Mouse (Mus musculus) CD4-positive naive resting alpha-beta T cell, adult 57 days (primary cell): ENCODE measurements around the gene Pla2g12a. TPM values are rescaled to one million over a fixed set of nuclear protein-coding genes. Genes with fewer than 3 reads are reported as not detected.

Experiments
- total RNA-seq: library from RNA; stranded (reverse); gene quantifications from one replicate; pipeline ENCODE4 v1.2.4, GENCODE M21; 2023

The Pla2g12a gene
- total RNA-seq = 8.5 TPM

DNA sequence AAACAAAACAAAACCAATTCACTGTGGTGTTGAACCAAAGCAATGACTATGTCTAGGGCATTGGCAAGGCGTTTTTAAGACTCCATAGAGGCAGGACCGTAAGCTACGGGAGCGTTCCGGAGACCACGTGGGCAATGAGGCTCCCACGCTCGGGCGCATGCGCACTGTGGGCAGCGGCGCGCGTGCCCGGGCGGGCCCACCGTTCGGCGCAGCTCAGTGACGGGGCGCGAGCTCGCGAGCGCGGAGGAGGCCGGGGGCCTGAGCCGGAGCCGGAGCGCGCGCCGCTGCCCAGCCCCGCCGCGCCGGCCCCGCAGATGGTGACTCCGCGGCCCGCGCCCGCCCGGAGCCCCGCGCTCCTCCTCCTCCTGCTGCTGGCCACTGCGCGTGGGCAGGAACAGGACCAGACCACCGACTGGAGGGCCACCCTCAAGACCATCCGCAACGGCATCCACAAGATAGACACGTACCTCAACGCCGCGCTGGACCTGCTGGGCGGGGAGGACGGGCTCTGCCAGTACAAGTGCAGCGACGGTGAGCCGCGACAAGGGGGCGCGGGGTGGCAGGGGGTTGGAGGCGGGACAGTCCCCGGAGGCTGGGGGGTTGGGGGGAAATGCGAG, at the start of gene Pla2g12a:
Gene Pla2g12a, plus strand, starts transcription at position 202 of the 617 bp plus-strand sequence.

DNA sequence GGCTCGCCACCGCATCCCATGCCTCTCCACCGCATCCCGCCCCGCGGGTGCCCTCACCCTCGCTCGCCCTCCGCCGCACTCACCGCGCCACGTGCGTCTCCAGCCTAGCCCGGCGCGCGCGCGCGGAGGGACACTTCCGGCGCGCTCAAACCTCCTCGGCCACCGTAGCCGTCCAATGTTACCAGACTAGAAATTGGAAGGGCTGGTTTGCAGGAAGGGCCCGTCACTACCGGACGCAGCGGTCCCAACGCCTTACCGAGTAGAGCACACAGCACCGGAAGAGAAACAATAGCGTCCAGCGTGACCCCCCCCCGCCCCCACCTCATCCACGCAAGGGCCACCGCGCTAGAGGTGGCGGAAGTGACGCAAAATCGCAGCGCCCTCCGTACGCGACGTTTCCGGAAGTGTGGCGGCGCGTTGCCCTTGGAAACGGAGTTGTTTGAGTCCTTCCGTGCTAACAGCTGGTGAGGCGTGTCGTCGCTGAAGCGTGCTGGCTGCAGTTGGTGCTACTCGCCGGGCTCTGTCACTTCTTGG, 47.3 kb upstream of the Pla2g12a start, which contains the start of gene Gar1:
Gene Gar1, minus strand, starts transcription at position 362 of the 534 bp plus-strand sequence.

DNA sequence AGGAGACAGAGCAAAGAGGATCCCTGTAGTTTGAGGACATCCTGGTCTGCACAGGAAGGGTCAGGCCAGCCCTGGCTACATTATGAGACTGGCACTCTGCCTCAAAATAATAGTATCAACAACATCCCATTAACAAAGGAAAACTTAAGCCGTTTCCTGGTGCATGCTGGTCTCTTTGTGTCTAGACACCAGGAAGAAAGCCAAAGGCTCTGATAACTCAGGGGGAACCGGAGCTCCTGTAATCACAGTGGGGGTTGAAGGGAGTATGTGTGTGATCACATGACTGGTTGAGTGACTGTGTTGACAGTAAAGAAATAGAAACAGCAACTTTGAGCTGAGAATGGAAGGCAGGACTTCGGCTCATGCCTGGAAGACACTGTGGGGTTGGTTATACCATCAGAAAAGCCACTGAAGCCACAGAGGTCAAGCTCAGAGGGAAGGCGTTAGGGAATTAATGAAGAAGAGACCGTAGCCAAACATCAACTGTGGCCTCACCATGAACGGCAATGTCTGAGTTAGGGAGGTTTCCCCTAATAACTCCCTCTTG, 42.9 kb upstream of the Pla2g12a start, which contains the start of gene Cfi:
Gene Cfi, plus strand, starts transcription at position 497 of the 547 bp plus-strand sequence.

DNA sequence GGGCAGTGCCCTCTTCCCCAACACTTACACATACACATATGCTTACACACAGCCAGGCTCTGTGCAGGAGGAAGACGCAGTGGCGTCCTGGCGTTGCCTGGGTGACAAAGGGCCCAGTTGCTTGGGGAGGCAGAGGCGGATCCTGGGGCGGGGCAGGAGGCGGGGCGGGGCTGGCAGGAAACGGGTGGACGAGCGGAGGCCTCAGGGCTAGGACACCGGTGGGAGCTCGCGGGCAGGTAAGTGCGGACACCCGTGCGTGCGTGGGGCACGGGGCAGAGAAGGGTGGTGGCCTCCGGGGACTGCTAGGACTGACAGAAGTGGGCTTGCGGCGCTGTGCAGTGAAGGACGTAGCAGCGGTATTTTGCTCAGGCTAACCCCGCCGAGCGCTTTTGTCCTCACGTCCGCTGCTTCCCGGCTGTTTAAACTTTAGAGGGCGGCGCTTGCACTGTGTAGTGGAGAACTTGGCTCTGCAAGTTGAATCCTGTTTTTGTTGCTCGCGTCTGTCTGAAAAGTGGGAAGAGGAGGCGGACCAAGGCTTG, 22.9 kb downstream of the Pla2g12a start, which contains the start of gene Casp6:
Gene Casp6, plus strand, starts transcription at position 155 of the 539 bp plus-strand sequence.

Other genes with a start within 250 kb of the Pla2g12a start
- 3.9 TPM for gene Egf, start 123.3 kb upstream of the Pla2g12a start, total RNA-seq
- gene Lrit3, start 74.6 kb upstream of the Pla2g12a start, total RNA-seq = not detected
- gene Rrh, start 56.0 kb upstream of the Pla2g12a start, total RNA-seq = 1.3 TPM
- gene Gar1, start 47.2 kb upstream of the Pla2g12a start, total RNA-seq = 79.3 TPM
- not detected for gene Cfi, start 42.7 kb upstream of the Pla2g12a start, total RNA-seq
- gene Casp6, start 22.8 kb downstream of the Pla2g12a start, total RNA-seq = 16.0 TPM
- gene Mcub, start 91.6 kb downstream of the Pla2g12a start, total RNA-seq = 4.6 TPM
- 128 TPM for gene Sec24b, start 182.9 kb downstream of the Pla2g12a start, total RNA-seq